Mouse (Mus musculus) hindbrain, embryonic 13.5 days (tissue): ENCODE data around the gene Cyb5r2. TPM values are rescaled to one million over a fixed set of nuclear protein-coding genes. Genes with fewer than 3 reads are reported as not detected.
A peak's percentile ranks its signal among the peaks of the same experiment; 100 is the strongest.

Source experiments
- ATAC-seq: fragments of 200-750 bp; cut with Nextera tagmentation; 2 replicates; pipeline ENCODE4 v1.8.0; 2017; ENCODE audit warnings: moderate TSS enrichment; ENCODE audit not compliant: low FRiP score
- H3K27ac ChIP-seq: fragments of 300-500 bp; sonication (generic); 2 replicates; pipeline ENCODE4 v1.5.1; 2015; ENCODE audit warnings: inconsistent platforms, mild to moderate bottlenecking, moderate library complexity
- H3K27me3 ChIP-seq: fragments of 300-500 bp; sonication (generic); 2 replicates; pipeline ENCODE4 v1.6.1; 2015; ENCODE audit warnings: mild to moderate bottlenecking, inconsistent platforms
- H3K36me3 ChIP-seq: fragments of 300-500 bp; sonication (generic); 2 replicates; pipeline ENCODE4 v1.6.1; 2015; ENCODE audit warnings: mild to moderate bottlenecking, inconsistent platforms
- H3K4me1 ChIP-seq: fragments of 300-500 bp; sonication (generic); replicated peaks from 2 replicates; pipeline ENCODE4 v1.6.1; 2015; ENCODE audit warnings: inconsistent platforms
- H3K4me2 ChIP-seq: fragments of 300-500 bp; sonication (generic); 2 replicates; pipeline ENCODE4 v1.6.1; 2015; ENCODE audit warnings: inconsistent platforms, mild to moderate bottlenecking, moderate library complexity
- H3K4me3 ChIP-seq: fragments of 300-500 bp; sonication (generic); 2 replicates; pipeline ENCODE4 v1.5.1; 2015; ENCODE audit warnings: mild to moderate bottlenecking, inconsistent platforms
- H3K9ac ChIP-seq: fragments of 300-500 bp; sonication (generic); 2 replicates; pipeline ENCODE4 v1.6.1; 2015; ENCODE audit warnings: mild to moderate bottlenecking, inconsistent platforms
- H3K9me3 ChIP-seq: fragments of 300-500 bp; sonication (generic); 2 replicates; pipeline ENCODE4 v1.6.1; 2016; ENCODE audit warnings: inconsistent platforms
- WGBS: fragments of 180-500 bp; shearing (Covaris S2); methylation state at CpG from one replicate; pipeline ENCODE4 v1.1.7; 2015; 5-methylcytosine and 5-hydroxymethylcytosine counted together
- polyA plus RNA-seq: library from polyadenylated mRNA; unstranded; fragments of >200 nt; fragmentation: Nextera tagmentation; extraction: Ambion mirVana; gene quantifications from 2 replicates; pipeline ENCODE4 v1.2.1, GENCODE M21; 2015

Gene Cyb5r2
- polyA plus RNA-seq = 0.14 TPM in 1 of 2 replicates, not detected in the other

DNA sequence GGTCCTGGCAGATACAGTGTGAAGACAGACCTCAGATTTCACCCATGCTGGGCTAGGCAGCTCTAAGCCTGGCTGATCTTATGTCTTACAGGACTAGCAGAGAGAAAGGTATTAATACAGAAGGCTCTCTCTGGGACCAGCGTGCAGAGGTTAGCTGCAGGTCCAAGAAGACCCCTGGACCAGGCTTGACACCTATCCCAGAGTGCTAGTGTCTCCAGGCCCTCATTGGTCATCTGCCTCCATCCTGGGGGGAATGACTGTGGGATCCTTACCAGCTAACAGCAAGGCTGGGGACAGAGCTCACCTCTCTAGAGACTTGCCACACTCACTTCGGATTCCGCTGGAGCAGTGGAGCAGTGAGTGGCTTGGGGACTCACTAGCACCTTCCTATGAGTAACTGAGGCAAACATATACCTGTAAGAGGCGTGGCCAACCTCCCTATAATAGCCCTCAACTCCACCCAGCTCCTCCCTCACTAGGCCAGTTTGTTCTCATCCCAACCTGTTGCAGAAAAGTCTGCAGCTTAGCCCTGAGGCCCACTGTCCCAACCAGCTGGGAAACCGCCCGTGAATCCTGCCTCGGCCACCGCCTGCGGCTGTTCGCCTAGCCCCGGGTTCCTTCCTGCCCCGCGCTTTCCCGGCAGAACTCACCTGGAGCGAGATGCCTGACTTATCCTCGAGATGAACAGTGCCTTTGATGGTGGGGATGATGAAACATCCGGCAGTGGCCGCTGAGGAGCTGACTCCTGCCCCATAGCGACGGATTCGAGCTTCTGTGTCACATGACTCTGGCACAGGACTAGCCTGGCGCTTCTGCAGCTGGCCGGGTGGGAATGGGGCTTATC, at the start of gene Cyb5r2:
Gene Cyb5r2, minus strand, starts transcription at position 725 of the 844 bp plus-strand sequence.
- ATAC-seq = peak; percentile 76
- Histone ChIP-seq H3K27me3 (peaks cover 5% of the 10 kb centered on the region; the same call in 1 of the 2 replicates), H3K4me3 (peak within 1 kb of the TSS; percentile 26), H3K9me3 (no peaks in the 10 kb centered on the region), H3K9ac (no peak within 1 kb of the TSS), H3K4me2 (peak within 1 kb of the TSS; percentile 52), H3K4me1 (0 out of 2 replicates have a peak, but pooled peaks cover 5% of the 10 kb centered on the region), H3K36me3 (no peaks in the 10 kb centered on the region), H3K27ac (no peak within 1 kb of the TSS)
- 18% methylated on average over 23 of the region's 23 CpGs for WGBS

DNA sequence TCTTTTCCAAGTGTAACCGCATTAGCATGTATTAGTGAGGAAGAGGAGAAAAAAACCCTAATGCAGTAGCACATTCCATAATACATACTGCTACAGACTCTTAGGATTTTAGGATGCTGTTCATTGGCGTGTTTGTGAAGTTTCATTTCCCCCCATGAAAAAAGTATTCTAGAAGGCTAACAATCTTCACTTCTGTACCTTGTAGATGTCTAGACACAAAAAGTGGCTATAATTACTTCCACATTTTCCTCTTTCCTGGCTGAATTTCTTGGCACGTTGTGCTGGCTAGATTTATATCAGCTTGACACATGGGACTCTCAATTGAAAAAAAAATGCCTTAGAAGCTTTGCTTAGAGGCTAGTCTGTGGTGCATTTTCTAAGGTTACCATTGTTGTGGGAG, 44.3 kb upstream of the Cyb5r2 start:
- WGBS = 81% methylated on average over 3 of the region's 3 CpGs
- no peak overlapping the region for H3K4me3 ChIP-seq
- no peak overlapping the region for H3K4me2 ChIP-seq
- H3K36me3 ChIP-seq = no peaks in the 10 kb centered on the region
- H3K27ac ChIP-seq = no peak overlapping the region
- H3K27me3 ChIP-seq = no peaks in the 10 kb centered on the region
- H3K4me1 ChIP-seq = no peaks in the 10 kb centered on the region
- H3K9ac ChIP-seq = no peak overlapping the region
- no peak for ATAC-seq
- no peaks in the 10 kb centered on the region for H3K9me3 ChIP-seq

DNA sequence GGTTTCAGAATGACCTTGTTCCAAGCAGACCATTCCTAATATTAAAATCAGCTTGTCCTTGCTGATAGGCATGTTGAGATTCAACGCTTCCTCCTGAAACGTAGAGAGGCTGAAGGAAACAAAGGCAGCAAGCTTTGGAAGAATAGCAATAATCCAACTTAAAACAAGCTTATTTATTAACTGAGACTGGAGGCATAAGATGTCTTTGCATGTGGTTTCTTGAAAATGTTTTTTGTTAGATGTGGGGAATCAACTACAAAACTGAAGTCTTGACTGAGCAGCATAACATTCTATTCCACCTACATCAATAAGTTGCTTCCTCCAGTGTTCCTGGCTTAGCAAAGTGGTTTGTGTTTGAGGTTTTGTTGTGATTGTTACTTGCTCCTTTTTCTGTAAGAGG, 43.3 kb upstream of the Cyb5r2 start, which contains the start of gene Ovch2:
Gene Ovch2, minus strand, starts transcription at position 101 of the 400 bp plus-strand sequence.
- WGBS = 90% methylated on average over 2 of the region's 2 CpGs
- no peak for ATAC-seq
- no peak within 1 kb of the TSS for H3K4me3 ChIP-seq

DNA sequence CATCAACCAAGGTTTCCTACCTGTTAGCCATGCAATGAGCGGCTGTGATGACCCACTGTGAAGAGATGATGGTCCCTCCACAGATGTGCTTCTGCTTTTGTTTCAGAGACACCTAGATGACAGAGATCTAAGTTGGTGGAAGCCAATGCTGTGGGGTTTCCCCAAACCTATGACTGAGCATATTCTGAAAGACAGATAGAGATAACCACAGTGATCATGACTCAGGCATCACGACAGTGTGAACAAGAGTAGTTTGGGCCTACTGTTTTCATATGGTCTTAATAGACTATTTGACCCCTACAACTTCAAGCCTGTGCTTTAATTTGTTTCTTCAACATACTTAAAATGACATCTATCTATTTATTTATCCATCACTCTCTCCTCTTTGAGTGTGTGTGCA, 38.7 kb upstream of the Cyb5r2 start:
- H3K36me3 ChIP-seq = no peaks in the 10 kb centered on the region
- no peaks in the 10 kb centered on the region for H3K27me3 ChIP-seq
- H3K4me1 ChIP-seq = no peaks in the 10 kb centered on the region
- no peak for ATAC-seq
- no peak overlapping the region for H3K4me2 ChIP-seq
- no peak overlapping the region for H3K27ac ChIP-seq
- WGBS = 88% methylated on average over 2 of the region's 2 CpGs
- H3K4me3 ChIP-seq = no peak overlapping the region
- H3K9me3 ChIP-seq = no peaks in the 10 kb centered on the region
- no peak overlapping the region for H3K9ac ChIP-seq

More for the DNA sequence above, 43.3 kb upstream of the Cyb5r2 start, which contains the start of gene Ovch2:
- H3K36me3 ChIP-seq = no peaks in the 10 kb centered on the region
- H3K9ac ChIP-seq = no peak within 1 kb of the TSS
- no peaks in the 10 kb centered on the region for H3K4me1 ChIP-seq
- no peak within 1 kb of the TSS for H3K4me2 ChIP-seq
- no peaks in the 10 kb centered on the region for H3K27me3 ChIP-seq
- H3K27ac ChIP-seq = no peak within 1 kb of the TSS
- no peaks in the 10 kb centered on the region for H3K9me3 ChIP-seq

DNA sequence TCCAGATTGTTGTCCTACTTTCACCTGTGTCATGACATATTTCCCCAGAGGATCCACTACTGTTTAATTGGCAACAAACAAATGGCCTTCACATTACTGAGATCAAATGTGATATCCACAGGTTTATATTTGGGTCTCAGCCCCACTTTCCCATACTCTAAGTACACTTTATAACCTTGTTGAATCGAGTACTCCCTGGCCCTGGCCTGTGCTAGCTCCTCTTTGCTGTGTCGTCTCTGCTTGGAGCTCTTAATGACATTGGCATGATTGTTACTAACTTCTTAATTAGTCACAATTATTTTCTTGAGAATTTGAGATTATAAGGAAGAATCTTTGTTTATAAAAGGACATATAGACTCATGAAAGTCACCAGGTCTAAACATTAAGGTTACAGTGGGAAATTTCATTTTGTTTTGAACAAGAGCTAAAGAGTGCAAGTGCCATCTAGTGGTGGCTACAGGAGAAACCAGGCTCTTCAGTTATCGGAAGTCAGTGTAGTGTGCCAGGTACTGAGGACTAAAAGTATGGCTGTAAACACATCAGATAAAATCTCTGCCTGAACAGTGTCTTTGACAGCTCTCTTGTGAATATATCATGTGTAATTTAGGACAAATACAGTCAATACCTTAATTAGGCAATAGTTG, 30.3 kb upstream of the Cyb5r2 start:
- no peak overlapping the region for H3K27ac ChIP-seq
- no peaks in the 10 kb centered on the region for H3K27me3 ChIP-seq
- no peak overlapping the region for H3K4me3 ChIP-seq
- no peaks in the 10 kb centered on the region for H3K36me3 ChIP-seq
- no peaks in the 10 kb centered on the region for H3K9me3 ChIP-seq
- no peak overlapping the region for H3K4me2 ChIP-seq
- WGBS = 66% methylated on average over 3 of the region's 3 CpGs
- H3K4me1 ChIP-seq = no peaks in the 10 kb centered on the region
- ATAC-seq = peak; percentile 61; the same call in 1 of the 2 replicates
- H3K9ac ChIP-seq = no peak overlapping the region

DNA sequence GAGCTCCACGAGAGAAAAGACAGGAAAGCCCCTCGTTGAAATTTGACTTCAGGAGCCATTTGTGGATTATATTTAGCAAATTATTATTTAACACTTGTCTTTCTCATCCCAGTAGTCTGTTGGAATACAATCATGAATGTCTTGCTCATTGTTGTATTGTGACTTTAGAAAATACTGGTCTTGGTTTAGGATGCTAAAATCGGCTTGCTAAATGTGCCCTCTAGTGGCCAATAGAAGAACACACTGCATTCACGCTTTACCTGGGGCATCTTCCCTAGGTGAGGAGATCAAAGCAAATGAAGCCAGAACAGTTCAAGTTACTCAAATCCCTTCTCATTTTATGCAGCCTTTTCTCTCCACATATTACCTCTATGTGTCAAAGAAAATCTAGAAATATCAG, 21.8 kb upstream of the Cyb5r2 start:
- H3K9me3 ChIP-seq = no peaks in the 10 kb centered on the region
- no peak overlapping the region for H3K9ac ChIP-seq
- WGBS = 43% methylated on average over 4 of the region's 4 CpGs
- H3K27ac ChIP-seq = no peak overlapping the region
- no peaks in the 10 kb centered on the region for H3K4me1 ChIP-seq
- H3K4me2 ChIP-seq = no peak overlapping the region
- ATAC-seq = no peak
- no peaks in the 10 kb centered on the region for H3K36me3 ChIP-seq
- H3K4me3 ChIP-seq = no peak overlapping the region
- no peaks in the 10 kb centered on the region for H3K27me3 ChIP-seq

DNA sequence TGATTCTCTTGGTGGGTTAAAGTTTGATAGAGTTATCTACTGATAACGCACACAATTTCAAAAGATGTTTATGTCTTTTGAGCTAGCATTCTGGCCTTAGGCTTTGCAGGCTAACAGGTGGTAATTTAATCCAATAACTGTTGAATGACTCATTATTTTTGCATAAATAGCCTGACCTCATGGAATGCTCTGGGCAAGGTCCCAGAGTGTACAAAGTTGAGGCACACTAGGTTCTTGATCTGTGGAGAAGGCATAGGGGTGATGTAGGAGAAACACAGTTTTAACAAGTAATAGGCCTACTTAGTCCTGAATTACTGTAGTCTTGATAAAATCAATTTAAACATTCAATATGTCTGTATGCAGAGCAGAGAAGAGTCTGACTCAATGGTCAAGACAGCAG, 20.4 kb upstream of the Cyb5r2 start:
- Histone ChIP-seq H3K9me3 (no peaks in the 10 kb centered on the region), H3K4me2 (no peak overlapping the region), H3K4me1 (no peaks in the 10 kb centered on the region), H3K27ac (no peak overlapping the region), H3K36me3 (no peaks in the 10 kb centered on the region), H3K27me3 (no peaks in the 10 kb centered on the region), H3K9ac (no peak overlapping the region), H3K4me3 (no peak overlapping the region)
- WGBS = 96% methylated on average over 1 of the region's 1 CpGs
- ATAC-seq = no peak

DNA sequence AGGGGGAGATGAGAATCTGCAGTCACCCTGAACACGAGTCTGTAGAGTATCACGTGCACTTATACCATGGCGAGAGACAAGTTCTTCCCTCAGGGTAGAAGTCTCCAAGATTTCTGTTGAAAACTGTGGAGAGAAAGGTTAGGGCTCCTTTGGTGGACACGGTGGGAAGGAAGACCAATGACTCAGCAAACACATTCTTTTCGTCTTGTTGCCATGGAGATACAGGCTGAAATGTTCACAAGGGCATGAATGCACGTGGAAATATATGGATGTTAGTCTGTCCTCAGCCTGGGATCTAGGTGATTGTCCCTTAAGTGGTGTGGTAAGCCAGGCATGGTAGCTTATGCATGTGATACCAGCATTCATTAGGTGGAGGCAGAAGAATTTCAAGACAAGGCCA, 13.0 kb upstream of the Cyb5r2 start:
- 51% methylated on average over 6 of the region's 6 CpGs for WGBS
- ATAC-seq = no peak
- no peaks in the 10 kb centered on the region for H3K27me3 ChIP-seq
- no peaks in the 10 kb centered on the region for H3K9me3 ChIP-seq
- H3K4me1 ChIP-seq = no peaks in the 10 kb centered on the region
- no peak overlapping the region for H3K4me3 ChIP-seq
- H3K36me3 ChIP-seq = no peaks in the 10 kb centered on the region
- H3K27ac ChIP-seq = no peak overlapping the region
- H3K4me2 ChIP-seq = no peak overlapping the region
- no peak overlapping the region for H3K9ac ChIP-seq

DNA sequence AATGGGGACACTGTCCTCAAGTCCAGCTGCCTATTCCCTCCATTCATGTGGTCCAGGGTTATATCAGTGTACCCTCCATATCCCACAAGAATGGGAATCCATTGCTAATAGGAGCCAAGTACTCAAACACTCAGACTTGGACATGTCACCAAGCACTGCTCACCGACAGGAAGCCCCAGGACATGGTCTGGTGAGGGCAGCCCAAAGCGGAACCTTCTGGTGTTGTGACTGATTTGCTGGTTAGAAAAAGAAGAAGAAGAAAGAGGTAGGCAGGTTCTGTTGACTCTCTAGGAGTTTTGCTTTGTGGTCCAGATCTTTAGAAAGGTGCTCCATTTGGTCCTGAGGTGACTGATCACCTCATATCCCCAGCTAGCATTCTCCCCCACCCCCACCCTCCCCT, 1.1 kb downstream of the Cyb5r2 start:
- Histone ChIP-seq H3K27ac (no peak overlapping the region), H3K4me3 (no peak overlapping the region), H3K9me3 (no peaks in the 10 kb centered on the region), H3K4me1 (0 out of 2 replicates have a peak, but pooled peaks cover 5% of the 10 kb centered on the region), H3K36me3 (no peaks in the 10 kb centered on the region), H3K4me2 (no peak overlapping the region), H3K9ac (no peak overlapping the region), H3K27me3 (peaks cover 5% of the 10 kb centered on the region; the same call in 1 of the 2 replicates)
- WGBS = 85% methylated on average over 2 of the region's 2 CpGs
- ATAC-seq = no peak

DNA sequence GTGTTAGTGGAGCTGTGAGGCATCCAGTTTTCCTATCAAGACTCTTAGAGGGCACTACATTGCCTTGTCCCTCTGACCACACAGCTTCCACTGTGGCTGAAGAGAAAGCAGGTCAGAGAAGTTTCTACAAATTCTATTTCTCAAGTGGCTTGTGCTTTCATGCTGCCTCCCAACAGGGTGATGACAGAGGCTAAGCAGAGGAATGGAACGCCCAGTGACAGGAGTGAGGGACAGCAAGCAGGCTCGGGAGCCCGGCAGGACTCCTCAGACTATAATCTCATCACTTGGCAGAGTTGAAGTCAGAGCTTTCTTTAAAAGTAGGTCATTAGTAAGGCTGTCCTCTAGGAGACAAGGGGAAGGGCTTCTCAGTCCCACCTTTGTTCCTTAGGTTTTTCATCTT, 1.9 kb downstream of the Cyb5r2 start:
- H3K4me3 ChIP-seq = no peak overlapping the region
- peaks cover 5% of the 10 kb centered on the region; the same call in 1 of the 2 replicates for H3K27me3 ChIP-seq
- H3K36me3 ChIP-seq = no peaks in the 10 kb centered on the region
- 77% methylated on average over 3 of the region's 3 CpGs for WGBS
- no peak for ATAC-seq
- H3K4me2 ChIP-seq = no peak overlapping the region
- no peak overlapping the region for H3K27ac ChIP-seq
- no peak overlapping the region for H3K9ac ChIP-seq
- H3K4me1 ChIP-seq = 0 out of 2 replicates have a peak, but pooled peaks cover 5% of the 10 kb centered on the region
- no peaks in the 10 kb centered on the region for H3K9me3 ChIP-seq

DNA sequence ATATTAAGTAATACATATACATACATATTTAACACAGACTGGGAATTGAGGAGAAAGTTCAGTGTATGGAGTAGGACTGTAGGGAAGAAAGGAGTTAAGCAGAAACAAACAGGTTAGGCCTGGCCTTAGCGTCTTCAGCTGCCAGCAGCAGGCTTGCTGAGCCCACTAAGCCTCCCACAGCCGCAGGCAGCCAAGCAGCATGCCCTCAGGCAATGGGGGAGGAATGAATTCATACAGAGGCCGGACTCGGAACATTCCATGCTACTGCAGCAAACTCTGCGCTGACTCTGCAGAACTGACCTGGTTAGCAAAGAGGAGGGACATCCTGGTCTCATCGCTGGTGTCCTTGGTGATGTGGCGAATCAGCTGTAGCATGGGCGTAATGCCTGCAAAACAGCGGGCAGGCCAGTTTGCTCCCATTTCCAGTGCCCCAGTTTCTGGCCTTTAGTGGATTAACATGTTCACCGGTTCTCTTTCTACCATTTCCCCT, 5.8 kb downstream of the Cyb5r2 start:
- H3K27ac ChIP-seq = no peak overlapping the region
- H3K4me1 ChIP-seq = no peaks in the 10 kb centered on the region
- H3K9ac ChIP-seq = no peak overlapping the region
- H3K4me3 ChIP-seq = no peak overlapping the region
- ATAC-seq = no peak
- H3K9me3 ChIP-seq = no peaks in the 10 kb centered on the region
- no peak overlapping the region for H3K4me2 ChIP-seq
- 82% methylated on average over 10 of the region's 10 CpGs for WGBS
- H3K36me3 ChIP-seq = no peaks in the 10 kb centered on the region
- H3K27me3 ChIP-seq = peaks cover under 1% of the 10 kb centered on the region; the same call in 1 of the 2 replicates

DNA sequence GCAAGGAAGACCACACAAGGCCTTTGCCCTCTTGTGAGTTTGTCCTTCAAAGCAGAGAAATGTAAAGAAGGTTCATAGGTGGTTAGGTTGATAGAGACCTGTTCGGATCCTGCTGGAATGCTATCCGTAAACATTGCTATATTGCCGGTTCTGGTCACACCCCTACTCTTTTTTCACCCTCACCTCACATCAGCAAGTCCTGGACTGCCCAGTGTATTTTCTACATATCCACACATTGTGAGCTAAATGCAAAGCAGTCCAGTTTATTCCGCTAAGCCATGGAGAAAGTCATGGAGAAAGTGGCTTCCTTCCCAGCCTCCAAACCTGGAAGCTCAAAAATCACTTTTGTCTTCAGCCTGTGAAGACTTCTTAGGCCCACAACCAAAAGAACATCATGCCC, 8.1 kb downstream of the Cyb5r2 start:
- H3K9ac ChIP-seq = no peak overlapping the region
- no peaks in the 10 kb centered on the region for H3K4me1 ChIP-seq
- no peaks in the 10 kb centered on the region for H3K27me3 ChIP-seq
- H3K36me3 ChIP-seq = no peaks in the 10 kb centered on the region
- no peaks in the 10 kb centered on the region for H3K9me3 ChIP-seq
- H3K4me2 ChIP-seq = no peak overlapping the region
- no peak overlapping the region for H3K4me3 ChIP-seq
- WGBS = 96% methylated on average over 4 of the region's 4 CpGs
- no peak for ATAC-seq
- no peak overlapping the region for H3K27ac ChIP-seq
